Mouse (Mus musculus) cerebellum, postnatal 4 days (tissue): ENCODE measurements at regions not wholly inside any gene's neighbourhood (a gene's known extent, or its start where the extent isn't known, plus 50 kb on each side); places are given as distances from the start of the nearest gene placed in this dataset.
A peak's percentile ranks its signal among the peaks of the same experiment; 100 is the strongest.

Source experiments
- DNase-seq, 2 experiments: peaks; one replicate each; pipeline ENCODE4 v3.0.0; 2022; ENCODE audit warnings: low spot score in 2 of 2, mixed read lengths in 1 of 2

GRCm38 (mm10) chr2:6263565-6263964 is 50.7 kb upstream of the Echdc3 start:
- DNase-seq: no peak

GRCm38 (mm10) chr2:6264085-6264783 is 51.4 kb upstream of the Echdc3 start:
- DNase-seq: no peak

GRCm38 (mm10) chr2:6265117-6265516 is 52.3 kb upstream of the Echdc3 start:
- DNase-seq: no peak

- no peak for DNase-seq
Observed at GRCm38 (mm10) chr2:6267066-6267465, 54.2 kb upstream of the Echdc3 start.

- peak in 1 of 2 experiments; percentile 32 for DNase-seq
Observed at GRCm38 (mm10) chr2:6267537-6267936, 54.7 kb upstream of the Echdc3 start.

GRCm38 (mm10) chr2:6272514-6272913 is 50.0 kb upstream of the Usp6nl start:
- no peak for DNase-seq
